Mouse (Mus musculus) liver, embryonic 14.5 days (tissue): Measurements from ENCODE around the gene Kcnj10.

Experiments used
- CTCF ChIP-seq: IDR thresholded peaks from 2 replicates; pipeline ENCODE4 v1.5.1; 2016; ENCODE audit warnings: antibody characterized with exemption, low read depth, control low read depth
- EP300 ChIP-seq: IDR thresholded peaks from 2 replicates; pipeline ENCODE4 v1.6.1; 2016; ENCODE audit warnings: antibody characterized with exemption, low read depth

DNA sequence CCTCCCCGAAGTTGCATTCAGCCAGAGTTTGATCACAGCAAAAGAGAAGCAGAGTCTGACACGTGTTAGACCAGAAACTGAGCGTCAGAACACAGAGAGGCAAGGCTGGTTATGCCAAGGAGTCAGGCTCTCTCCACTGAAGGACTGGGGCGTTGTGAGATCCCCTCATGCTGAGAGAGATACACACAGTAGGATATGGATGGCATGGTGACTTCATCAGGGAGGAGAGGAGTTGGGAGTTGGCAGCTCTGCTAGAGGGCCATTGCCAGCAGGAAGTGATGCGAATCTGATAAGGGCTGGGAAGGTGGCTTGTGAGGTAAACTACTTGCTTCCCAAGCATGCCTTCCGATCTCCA, 73.2 kb downstream of the Kcnj10 start:
- TF ChIP-seq CTCF (no peak), EP300 (no peak)
